Mouse (Mus musculus) cerebellum, adult 11 months (tissue): ENCODE data around the gene Ccdc69.

Experiments used
- DNase-seq: peaks from one replicate; pipeline ENCODE4 v3.0.0; 2022

Ccdc69 gene

GRCm38 (mm10) chr11:55004970-55005502 lies 72.9 kb downstream of the Ccdc69 start:
- no peak for DNase-seq
